Mouse (Mus musculus): ENCODE data around the gene Dxo. TPM values are rescaled to one million over a fixed set of nuclear protein-coding genes. Genes with fewer than 3 reads are reported as not detected.
"Not testable (repeated sequence)": the region's sequence is repeated elsewhere in the genome, so short reads cannot be mapped to it uniquely, and the experiment has no call there.

Dxo gene
- polyA plus RNA-seq, 1 experiment from 2014 or later = 65.3 TPM

DNA sequence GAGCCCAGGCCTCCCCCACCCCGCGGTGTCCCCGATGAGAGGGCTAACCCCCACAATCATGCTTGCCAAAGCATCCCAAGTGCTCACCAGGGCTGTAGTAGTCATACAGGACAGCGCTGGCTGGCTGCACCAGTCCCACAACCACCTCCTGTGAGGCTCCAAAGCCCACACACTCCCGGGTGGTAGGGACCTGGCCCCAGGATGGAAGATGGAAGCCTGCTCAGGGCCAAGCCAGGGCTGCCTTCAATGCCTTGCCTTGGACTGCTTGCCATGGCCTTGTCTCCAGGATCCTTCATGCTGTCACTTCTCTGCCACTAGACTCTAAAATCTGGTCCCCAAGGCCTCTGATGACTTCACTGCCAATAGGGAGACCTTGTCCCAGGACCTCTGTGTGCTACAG lies 26.4 kb upstream of the Dxo start:
- WGBS = 81% methylated on average over 5 of the region's 5 CpGs
- H3K36me3 ChIP-seq (replicated peaks; ENCODE audit: control insufficient read depth, insufficient read depth, low read depth, low read length); DNase-seq (ENCODE audit: low spot score); H3K27me3 ChIP-seq (ENCODE audit: control insufficient read depth, insufficient read depth, low read length); H3K9ac ChIP-seq (replicated peaks; ENCODE audit: low read length); ATAC-seq (replicated peaks; ENCODE audit: insufficient number of reproducible peaks, low FRiP score, low TSS enrichment, low read depth); H3K9me3 ChIP-seq (replicated peaks; ENCODE audit: control insufficient read depth, low read length); H3K4me1 ChIP-seq (ENCODE audit: control insufficient read depth, insufficient read depth, low read length); H3K4me3 ChIP-seq (ENCODE audit: low read depth, low read length); H3K27ac ChIP-seq (replicated peaks; ENCODE audit: low read depth, low read length); H3K4me2 ChIP-seq (ENCODE audit: low read depth, low read length): not testable (repeated sequence)

DNA sequence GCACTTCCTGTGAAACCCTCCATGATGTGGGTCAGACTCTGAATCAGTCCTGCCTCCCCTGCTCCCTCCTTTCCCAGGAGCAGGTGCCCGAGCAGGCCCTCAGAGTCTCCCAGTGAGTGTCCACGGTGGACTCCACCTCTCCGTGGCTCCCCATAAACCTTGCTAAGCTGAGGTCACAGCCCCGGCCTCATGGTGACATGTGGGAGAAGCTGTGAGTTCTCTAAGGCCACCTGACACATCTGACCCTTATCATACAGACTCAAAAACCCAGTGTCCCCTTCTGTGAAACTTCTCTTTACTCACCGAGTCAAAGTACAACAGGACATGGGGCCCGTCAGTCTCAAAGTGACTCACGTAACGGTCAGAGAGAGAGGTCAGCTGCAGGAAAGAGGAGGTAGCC lies 26.0 kb upstream of the Dxo start:
- not testable (repeated sequence) for ATAC-seq (replicated peaks; ENCODE audit: insufficient number of reproducible peaks, low FRiP score, low TSS enrichment, low read depth); H3K4me1 ChIP-seq (ENCODE audit: control insufficient read depth, insufficient read depth, low read length); H3K9ac ChIP-seq (replicated peaks; ENCODE audit: low read length); H3K27ac ChIP-seq (replicated peaks; ENCODE audit: low read depth, low read length); H3K9me3 ChIP-seq (replicated peaks; ENCODE audit: control insufficient read depth, low read length); H3K36me3 ChIP-seq (replicated peaks; ENCODE audit: control insufficient read depth, insufficient read depth, low read depth, low read length); H3K4me2 ChIP-seq (ENCODE audit: low read depth, low read length); DNase-seq (ENCODE audit: low spot score); H3K27me3 ChIP-seq (ENCODE audit: control insufficient read depth, insufficient read depth, low read length); H3K4me3 ChIP-seq (ENCODE audit: low read depth, low read length)
- 83% methylated on average over 8 of the region's 8 CpGs for WGBS

DNA sequence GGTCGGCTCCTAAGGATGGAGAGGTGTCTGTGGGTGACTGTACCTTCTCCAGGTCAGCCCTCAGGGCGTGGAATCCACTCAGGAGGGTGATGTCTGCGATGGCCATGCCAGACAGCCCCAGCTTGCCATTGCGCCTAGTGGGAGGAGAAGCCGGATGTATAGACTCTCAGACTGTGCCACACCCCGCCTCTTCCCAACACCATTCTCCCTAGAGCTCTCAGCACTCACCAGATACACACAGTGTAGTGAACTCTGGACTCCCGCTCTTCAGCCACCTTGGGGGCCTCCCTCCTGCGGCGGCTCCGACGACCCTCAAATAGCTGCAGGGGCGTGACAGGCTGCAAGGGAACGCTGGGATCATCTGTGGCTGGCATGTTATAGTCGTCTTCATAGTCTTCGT lies 25.5 kb upstream of the Dxo start:
- Histone ChIP-seq H3K27me3 (ENCODE audit: control insufficient read depth, insufficient read depth, low read length) (no peaks in the 10 kb centered on the region), H3K4me1 (ENCODE audit: control insufficient read depth, insufficient read depth, low read length) (no peaks in the 10 kb centered on the region), H3K9me3 (replicated peaks; ENCODE audit: control insufficient read depth, low read length) (no peaks in the 10 kb centered on the region), H3K4me2 (ENCODE audit: low read depth, low read length) (no peak overlapping the region), H3K4me3 (ENCODE audit: low read depth, low read length) (no peak overlapping the region), H3K9ac (replicated peaks; ENCODE audit: low read length) (no peak overlapping the region), H3K36me3 (replicated peaks; ENCODE audit: control insufficient read depth, insufficient read depth, low read depth, low read length) (no peaks in the 10 kb centered on the region), H3K27ac (replicated peaks; ENCODE audit: low read depth, low read length) (no peak overlapping the region)
- DNase-seq (ENCODE audit: low spot score) = no peak
- ATAC-seq (replicated peaks; ENCODE audit: insufficient number of reproducible peaks, low FRiP score, low TSS enrichment, low read depth) = no peak
- WGBS = 78% methylated on average over 15 of the region's 15 CpGs

DNA sequence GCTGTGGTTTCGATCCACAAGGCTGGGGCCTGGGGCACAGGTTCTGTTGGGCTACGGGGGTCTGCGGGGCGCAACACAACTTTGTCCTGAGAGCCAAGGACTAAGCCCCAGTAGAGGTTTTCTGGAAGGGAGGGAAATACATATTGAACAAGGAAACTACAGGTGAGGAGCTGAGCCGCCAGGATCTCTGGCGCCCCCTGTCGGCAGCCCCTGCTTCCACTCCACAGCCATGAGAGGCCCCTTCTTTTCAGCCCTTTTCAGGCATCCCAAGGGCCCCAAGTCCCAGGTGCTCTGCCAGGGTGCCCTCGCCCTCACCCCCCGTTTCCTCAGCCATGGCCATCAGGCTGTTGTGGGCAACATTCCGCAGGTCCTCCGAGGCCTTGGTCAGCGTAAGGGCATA lies 23.1 kb upstream of the Dxo start:
- DNase-seq (ENCODE audit: low spot score) = peak; percentile 22
- not testable (repeated sequence) for H3K27ac ChIP-seq (replicated peaks; ENCODE audit: low read depth, low read length); H3K4me1 ChIP-seq (ENCODE audit: control insufficient read depth, insufficient read depth, low read length); H3K36me3 ChIP-seq (replicated peaks; ENCODE audit: control insufficient read depth, insufficient read depth, low read depth, low read length); H3K4me3 ChIP-seq (ENCODE audit: low read depth, low read length); H3K9me3 ChIP-seq (replicated peaks; ENCODE audit: control insufficient read depth, low read length); H3K4me2 ChIP-seq (ENCODE audit: low read depth, low read length); H3K27me3 ChIP-seq (ENCODE audit: control insufficient read depth, insufficient read depth, low read length); ATAC-seq (replicated peaks; ENCODE audit: insufficient number of reproducible peaks, low FRiP score, low TSS enrichment, low read depth); H3K9ac ChIP-seq (replicated peaks; ENCODE audit: low read length)
- 57% methylated on average over 11 of the region's 12 CpGs for WGBS

DNA sequence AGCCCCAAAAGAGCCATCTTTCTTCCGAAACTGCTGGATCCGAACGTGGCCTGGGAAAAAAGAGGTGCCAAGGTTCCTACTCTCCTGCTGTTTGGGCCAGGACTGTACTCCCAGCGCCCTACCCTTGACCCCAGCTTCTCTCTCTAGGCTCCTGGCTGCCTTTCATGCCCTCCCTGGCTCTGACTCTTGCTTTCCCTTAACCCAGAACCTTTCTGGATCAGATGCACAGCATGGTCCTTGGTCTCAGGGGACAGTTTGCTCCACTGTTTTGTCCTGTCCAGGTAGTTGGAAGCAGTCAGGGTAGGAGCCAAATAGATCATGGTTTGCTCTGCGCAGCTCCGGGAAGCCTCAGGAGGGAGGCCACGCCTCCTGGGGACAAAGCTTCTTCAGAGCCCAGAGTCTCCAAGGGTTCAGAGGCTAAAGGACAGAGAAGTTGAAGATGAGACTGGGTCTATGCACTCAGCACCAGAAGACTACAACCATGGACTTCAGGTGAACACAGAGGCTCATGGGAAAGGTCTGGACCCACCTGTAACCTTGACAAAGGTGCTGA lies 21.9 kb upstream of the Dxo start:
- Histone ChIP-seq H3K4me1 (ENCODE audit: control insufficient read depth, insufficient read depth, low read length) (no peaks in the 10 kb centered on the region), H3K9ac (replicated peaks; ENCODE audit: low read length) (no peak overlapping the region), H3K36me3 (replicated peaks; ENCODE audit: control insufficient read depth, insufficient read depth, low read depth, low read length) (no peaks in the 10 kb centered on the region), H3K4me3 (ENCODE audit: low read depth, low read length) (no peak overlapping the region), H3K27ac (replicated peaks; ENCODE audit: low read depth, low read length) (no peak overlapping the region), H3K4me2 (ENCODE audit: low read depth, low read length) (no peak overlapping the region), H3K9me3 (replicated peaks; ENCODE audit: control insufficient read depth, low read length) (no peaks in the 10 kb centered on the region), H3K27me3 (ENCODE audit: control insufficient read depth, insufficient read depth, low read length) (no peaks in the 10 kb centered on the region)
- ATAC-seq (replicated peaks; ENCODE audit: insufficient number of reproducible peaks, low FRiP score, low TSS enrichment, low read depth) (no peak), DNase-seq (ENCODE audit: low spot score) (no peak)
- WGBS = 78% methylated on average over 7 of the region's 7 CpGs

DNA sequence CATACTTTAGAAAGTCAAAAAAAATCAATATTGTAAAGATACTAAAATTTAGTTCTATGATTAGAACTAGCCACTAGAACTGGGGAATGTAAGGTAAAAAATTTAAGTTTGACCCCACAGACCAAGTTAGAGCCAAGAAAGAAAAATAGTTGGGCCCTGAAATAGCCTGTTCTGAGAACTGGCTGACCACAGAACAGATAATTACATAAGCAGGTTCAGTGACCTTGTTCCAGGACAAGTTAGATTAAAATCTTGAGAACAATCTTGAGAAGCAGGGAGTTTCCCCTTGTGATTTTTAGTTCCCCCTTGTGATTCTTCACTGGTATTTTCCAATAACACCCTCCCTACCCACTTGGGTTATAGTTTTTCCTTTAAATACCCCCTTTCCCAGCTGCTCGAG lies 6.0 kb upstream of the Dxo start:
- H3K36me3 ChIP-seq (replicated peaks; ENCODE audit: control insufficient read depth, insufficient read depth, low read depth, low read length); H3K4me2 ChIP-seq (ENCODE audit: low read depth, low read length); H3K4me1 ChIP-seq (ENCODE audit: control insufficient read depth, insufficient read depth, low read length); H3K9me3 ChIP-seq (replicated peaks; ENCODE audit: control insufficient read depth, low read length); H3K27ac ChIP-seq (replicated peaks; ENCODE audit: low read depth, low read length); ATAC-seq (replicated peaks; ENCODE audit: insufficient number of reproducible peaks, low FRiP score, low TSS enrichment, low read depth); DNase-seq (ENCODE audit: low spot score); H3K4me3 ChIP-seq (ENCODE audit: low read depth, low read length); H3K9ac ChIP-seq (replicated peaks; ENCODE audit: low read length); H3K27me3 ChIP-seq (ENCODE audit: control insufficient read depth, insufficient read depth, low read length): not testable (repeated sequence)
- 85% methylated on average over 1 of the region's 1 CpGs for WGBS

DNA sequence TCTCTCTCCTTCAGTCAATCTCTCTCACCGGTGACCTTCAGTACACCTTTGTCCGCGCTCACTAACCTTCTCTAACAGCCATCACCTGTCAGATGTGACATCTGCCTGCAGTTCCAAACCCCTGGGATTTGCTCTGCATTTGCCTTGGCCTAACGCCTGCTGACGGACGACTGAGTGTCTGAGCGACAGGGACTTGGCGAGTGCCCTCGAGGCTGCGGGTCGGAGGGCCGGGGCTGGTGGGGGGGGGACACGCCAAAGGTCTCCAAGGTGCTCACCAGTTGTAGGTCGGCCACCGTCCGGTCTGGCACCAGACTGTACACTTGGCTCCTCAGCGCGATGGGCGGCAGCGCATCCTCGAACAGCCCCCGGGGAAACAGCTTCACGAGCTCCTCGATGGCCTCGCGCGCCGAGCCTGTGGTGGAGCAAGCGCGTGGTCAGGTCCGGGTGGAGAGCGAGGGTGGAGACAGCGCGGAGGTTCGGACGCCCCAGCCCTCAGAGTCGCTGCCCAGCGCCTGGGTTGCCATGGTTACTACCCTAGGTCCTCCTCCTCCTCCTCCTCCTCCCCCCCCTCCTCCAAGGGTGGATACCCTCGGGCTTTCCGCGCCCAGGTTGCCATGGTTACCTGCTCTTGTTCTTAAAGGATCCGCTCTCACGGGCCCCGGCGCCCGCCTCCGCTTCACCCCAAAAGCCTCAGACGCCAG lies 514 bp upstream of the Dxo start:
- Histone ChIP-seq H3K9ac (replicated peaks; ENCODE audit: low read length) (peak overlapping the region; percentile 62), H3K27me3 (ENCODE audit: control insufficient read depth, insufficient read depth, low read length) (no peaks in the 10 kb centered on the region), H3K4me1 (ENCODE audit: control insufficient read depth, insufficient read depth, low read length) (no peaks in the 10 kb centered on the region; the same call in none of the 2 replicates), H3K4me3 (ENCODE audit: low read depth, low read length) (peak overlapping the region; percentile 61), H3K9me3 (replicated peaks; ENCODE audit: control insufficient read depth, low read length) (no peaks in the 10 kb centered on the region), H3K36me3 (replicated peaks; ENCODE audit: control insufficient read depth, insufficient read depth, low read depth, low read length) (no peaks in the 10 kb centered on the region; the same call in 1 of the 2 replicates), H3K4me2 (ENCODE audit: low read depth, low read length) (peak overlapping the region; percentile 92), H3K27ac (replicated peaks; ENCODE audit: low read depth, low read length) (no peak overlapping the region; the same call in 1 of the 2 replicates)
- DNase-seq (ENCODE audit: low spot score) (no peak), ATAC-seq (replicated peaks; ENCODE audit: insufficient number of reproducible peaks, low FRiP score, low TSS enrichment, low read depth) (peak; percentile 62)
- WGBS = 4% methylated on average over 43 of the region's 48 CpGs

DNA sequence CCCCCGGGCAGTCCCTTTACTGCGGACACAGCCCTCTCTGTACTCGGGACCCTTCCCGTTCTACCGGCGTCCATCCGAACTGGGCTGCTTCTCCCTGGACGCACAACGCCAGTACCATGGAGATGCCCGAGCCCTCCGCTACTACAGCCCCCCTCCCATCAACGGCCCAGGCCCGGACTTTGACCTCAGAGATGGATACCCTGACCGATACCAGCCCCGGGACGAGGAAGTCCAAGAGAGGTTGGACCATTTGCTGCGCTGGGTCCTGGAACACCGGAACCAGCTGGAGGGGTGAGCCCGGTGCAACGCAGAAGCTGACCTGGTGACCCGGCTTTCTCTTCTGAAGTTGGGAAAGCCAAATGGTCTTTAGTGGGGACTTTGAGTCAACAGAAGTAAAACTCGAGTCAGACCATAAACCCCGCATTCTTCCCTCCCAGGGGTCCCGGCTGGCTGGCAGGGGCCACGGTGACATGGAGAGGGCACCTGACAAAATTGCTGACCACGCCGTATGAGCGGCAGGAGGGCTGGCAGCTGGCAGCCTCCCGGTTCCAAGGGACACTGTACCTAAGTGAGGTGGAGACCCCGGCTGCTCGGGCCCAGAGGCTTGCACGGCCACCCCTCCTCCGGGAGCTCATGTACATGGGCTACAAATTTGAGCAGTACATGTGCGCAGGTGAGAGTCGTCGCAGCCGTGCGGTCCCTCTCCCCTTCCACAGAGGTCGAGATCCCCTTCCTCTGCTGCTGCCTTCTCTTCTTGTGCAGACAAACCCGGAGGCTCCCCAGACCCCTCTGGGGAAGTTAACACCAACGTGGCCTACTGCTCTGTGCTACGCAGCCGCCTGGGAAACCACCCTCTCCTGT lies 875 bp downstream of the Dxo start:
- no peaks in the 10 kb centered on the region; the same call in none of the 2 replicates for H3K4me1 ChIP-seq (ENCODE audit: control insufficient read depth, insufficient read depth, low read length)
- no peaks in the 10 kb centered on the region for H3K27me3 ChIP-seq (ENCODE audit: control insufficient read depth, insufficient read depth, low read length)
- peak overlapping the region; percentile 35; the same call in 1 of the 2 replicates for H3K27ac ChIP-seq (replicated peaks; ENCODE audit: low read depth, low read length)
- peak overlapping the region; percentile 71 for H3K9ac ChIP-seq (replicated peaks; ENCODE audit: low read length)
- WGBS = 36% methylated on average over 40 of the region's 43 CpGs
- no peaks in the 10 kb centered on the region; the same call in 1 of the 2 replicates for H3K36me3 ChIP-seq (replicated peaks; ENCODE audit: control insufficient read depth, insufficient read depth, low read depth, low read length)
- no peaks in the 10 kb centered on the region for H3K9me3 ChIP-seq (replicated peaks; ENCODE audit: control insufficient read depth, low read length)
- ATAC-seq (replicated peaks; ENCODE audit: insufficient number of reproducible peaks, low FRiP score, low TSS enrichment, low read depth) (0 out of 2 replicates have a peak, but pooled peaks have one; percentile 22), DNase-seq (ENCODE audit: low spot score) (no peak)
- peak overlapping the region; percentile 90 for H3K4me2 ChIP-seq (ENCODE audit: low read depth, low read length)
- peak overlapping the region; percentile 61 for H3K4me3 ChIP-seq (ENCODE audit: low read depth, low read length)

Measured in embryonic facial prominence, embryonic 11.5 days (tissue).